Mouse (Mus musculus) midbrain, embryonic 11.5 days (tissue): Measurements from ENCODE around the gene Pex26. TPM values are rescaled to one million over a fixed set of nuclear protein-coding genes. Genes with fewer than 3 reads are reported as not detected.

ENCODE experiments used
- ATAC-seq: fragments of 200-750 bp; cut with Nextera tagmentation; 2 replicates; pipeline ENCODE4 v1.8.0; 2017; ENCODE audit warnings: moderate TSS enrichment, moderate library complexity; ENCODE audit not compliant: low FRiP score
- DNase-seq: peaks from one replicate; pipeline ENCODE4 v3.0.0; 2015; ENCODE audit warnings: low spot score; ENCODE audit errors: missing footprints
- H3K27ac ChIP-seq: fragments of 300-500 bp; sonication (generic); 2 replicates; pipeline ENCODE4 v1.5.1; 2014; ENCODE audit warnings: low read depth, low read length
- H3K27me3 ChIP-seq: fragments of 300-500 bp; sonication (generic); 2 replicates; pipeline ENCODE4 v1.6.1; 2014; ENCODE audit warnings: mild to moderate bottlenecking, low read length, moderate library complexity, mixed read lengths; ENCODE audit not compliant: control insufficient read depth, insufficient read depth
- H3K36me3 ChIP-seq: fragments of 300-500 bp; sonication (generic); 2 replicates; pipeline ENCODE4 v1.6.1; 2014; ENCODE audit warnings: mild to moderate bottlenecking, low read length, moderate library complexity, mixed read lengths; ENCODE audit not compliant: control insufficient read depth, insufficient read depth
- H3K4me1 ChIP-seq: fragments of 300-500 bp; sonication (generic); 2 replicates; pipeline ENCODE4 v1.6.1; 2014; ENCODE audit warnings: low read length; ENCODE audit not compliant: control insufficient read depth, insufficient read depth
- H3K4me2 ChIP-seq: fragments of 300-500 bp; sonication (generic); 2 replicates; pipeline ENCODE4 v1.6.1; 2014; ENCODE audit warnings: mild to moderate bottlenecking, moderate library complexity
- H3K4me3 ChIP-seq: fragments of 300-500 bp; sonication (generic); 2 replicates; pipeline ENCODE4 v1.5.1; 2014; ENCODE audit warnings: low read depth, low read length
- H3K9ac ChIP-seq: fragments of 300-500 bp; sonication (generic); 2 replicates; pipeline ENCODE4 v1.6.1; 2014; ENCODE audit warnings: low read length
- H3K9me3 ChIP-seq: fragments of 300-500 bp; sonication (generic); 2 replicates; pipeline ENCODE4 v1.6.1; 2016; ENCODE audit warnings: low read length; ENCODE audit not compliant: control insufficient read depth
- WGBS: fragments of 180-500 bp; shearing (Covaris S2); extraction: QIAGEN DNeasy Blood & Tissue Kit; methylation state at CpG from one replicate; pipeline ENCODE4 v1.1.7; 2014; 5-methylcytosine and 5-hydroxymethylcytosine counted together
- polyA plus RNA-seq: library from polyadenylated mRNA; unstranded; fragments of >200 nt; fragmentation: Nextera tagmentation; extraction: Ambion mirVana; gene quantifications from 2 replicates; pipeline ENCODE4 v1.2.1, GENCODE M21; 2014

Pex26 gene
- polyA plus RNA-seq, 1 experiment from 2014 or later, result 5.8 TPM

DNA sequence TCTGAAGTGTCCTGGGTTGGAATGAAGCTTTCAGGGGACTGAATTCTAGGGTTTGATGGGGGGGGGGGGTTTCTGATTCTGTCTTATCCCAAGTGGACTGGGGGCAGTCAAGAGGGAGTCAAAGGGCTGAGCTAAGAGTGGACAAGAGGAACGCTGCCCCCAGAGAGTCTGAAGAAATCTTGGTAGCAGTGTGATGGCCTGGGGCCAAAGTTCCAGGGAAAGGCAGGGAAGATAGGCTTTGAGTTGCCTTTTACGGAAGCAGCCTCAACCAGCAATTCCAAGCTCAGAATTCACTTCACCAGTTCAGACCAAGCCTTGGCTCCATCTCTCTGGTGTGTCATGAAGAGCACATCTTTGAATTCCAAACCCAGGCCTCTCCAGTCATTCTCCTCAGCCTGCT is 27.4 kb upstream of the Pex26 start:
- Histone ChIP-seq H3K27me3 (no peaks in the 10 kb centered on the region), H3K4me1 (no peaks in the 10 kb centered on the region), H3K9ac (no peak overlapping the region), H3K4me2 (no peak overlapping the region), H3K27ac (no peak overlapping the region), H3K36me3 (no peaks in the 10 kb centered on the region), H3K4me3 (no peak overlapping the region), H3K9me3 (no peaks in the 10 kb centered on the region)
- WGBS, result 94% methylated on average over 2 of the region's 2 CpGs
- ATAC-seq, result no peak
- DNase-seq, result no peak

GRCm38 (mm10) chr6:121159616-121160015 is 23.9 kb upstream of the Pex26 start:
- Histone ChIP-seq H3K27me3 (no peaks in the 10 kb centered on the region), H3K9ac (no peak overlapping the region), H3K27ac (no peak overlapping the region), H3K4me2 (no peak overlapping the region), H3K4me3 (no peak overlapping the region), H3K36me3 (no peaks in the 10 kb centered on the region), H3K4me1 (no peaks in the 10 kb centered on the region), H3K9me3 (no peaks in the 10 kb centered on the region)
- no peak for DNase-seq
- ATAC-seq, result no peak
- WGBS, result 96% methylated on average over 5 of the region's 5 CpGs

- no peak overlapping the region for H3K9ac ChIP-seq
- H3K27me3 ChIP-seq, result no peaks in the 10 kb centered on the region
- H3K4me2 ChIP-seq, result no peak overlapping the region
- no peaks in the 10 kb centered on the region for H3K36me3 ChIP-seq
- no peak for ATAC-seq
- H3K4me1 ChIP-seq, result no peaks in the 10 kb centered on the region
- H3K27ac ChIP-seq, result no peak overlapping the region
- no peaks in the 10 kb centered on the region for H3K9me3 ChIP-seq
- H3K4me3 ChIP-seq, result no peak overlapping the region
- WGBS, result 73% methylated on average over 6 of the region's 6 CpGs
- DNase-seq, result no peak
Observed at GRCm38 (mm10) chr6:121160126-121160525, 23.3 kb upstream of the Pex26 start.

- WGBS, result 93% methylated on average over 12 of the region's 12 CpGs
- Histone ChIP-seq H3K4me3 (no peak overlapping the region), H3K4me1 (no peaks in the 10 kb centered on the region)
Observed at GRCm38 (mm10) chr6:121162616-121163015, 20.9 kb upstream of the Pex26 start.

GRCm38 (mm10) chr6:121166098-121166552 is 17.3 kb upstream of the Pex26 start:
- Histone ChIP-seq H3K36me3 (no peaks in the 10 kb centered on the region), H3K9me3 (no peaks in the 10 kb centered on the region), H3K4me2 (no peak overlapping the region), H3K9ac (no peak overlapping the region), H3K27me3 (no peaks in the 10 kb centered on the region), H3K4me1 (no peaks in the 10 kb centered on the region), H3K4me3 (no peak overlapping the region), H3K27ac (no peak overlapping the region)
- ATAC-seq, result peak; percentile 72
- WGBS, result 60% methylated on average over 10 of the region's 10 CpGs
- no peak for DNase-seq

More at GRCm38 (mm10) chr6:121162616-121163015, 20.9 kb upstream of the Pex26 start:
- Histone ChIP-seq H3K9me3 (no peaks in the 10 kb centered on the region), H3K36me3 (no peaks in the 10 kb centered on the region), H3K9ac (no peak overlapping the region), H3K27ac (no peak overlapping the region), H3K4me2 (no peak overlapping the region), H3K27me3 (no peaks in the 10 kb centered on the region)
- ATAC-seq, result no peak
- DNase-seq, result no peak

- DNase-seq (no peak), ATAC-seq (no peak)
- H3K27me3 ChIP-seq, result no peaks in the 10 kb centered on the region
- 79% methylated on average over 7 of the region's 7 CpGs for WGBS
- no peaks in the 10 kb centered on the region for H3K9me3 ChIP-seq
- H3K9ac ChIP-seq, result no peak overlapping the region
- no peak overlapping the region for H3K4me3 ChIP-seq
- no peak overlapping the region for H3K27ac ChIP-seq
- no peak overlapping the region for H3K4me2 ChIP-seq
- no peaks in the 10 kb centered on the region for H3K4me1 ChIP-seq
- no peaks in the 10 kb centered on the region for H3K36me3 ChIP-seq
Observed at GRCm38 (mm10) chr6:121167381-121167975, 16.0 kb upstream of the Pex26 start.

GRCm38 (mm10) chr6:121171102-121171501 is 12.4 kb upstream of the Pex26 start:
- Histone ChIP-seq H3K27ac (no peak overlapping the region), H3K4me2 (no peak overlapping the region), H3K9ac (no peak overlapping the region), H3K4me3 (no peak overlapping the region), H3K9me3 (no peaks in the 10 kb centered on the region), H3K4me1 (no peaks in the 10 kb centered on the region), H3K36me3 (no peaks in the 10 kb centered on the region), H3K27me3 (no peaks in the 10 kb centered on the region)
- 87% methylated on average over 6 of the region's 6 CpGs for WGBS
- DNase-seq (no peak), ATAC-seq (no peak)

DNA sequence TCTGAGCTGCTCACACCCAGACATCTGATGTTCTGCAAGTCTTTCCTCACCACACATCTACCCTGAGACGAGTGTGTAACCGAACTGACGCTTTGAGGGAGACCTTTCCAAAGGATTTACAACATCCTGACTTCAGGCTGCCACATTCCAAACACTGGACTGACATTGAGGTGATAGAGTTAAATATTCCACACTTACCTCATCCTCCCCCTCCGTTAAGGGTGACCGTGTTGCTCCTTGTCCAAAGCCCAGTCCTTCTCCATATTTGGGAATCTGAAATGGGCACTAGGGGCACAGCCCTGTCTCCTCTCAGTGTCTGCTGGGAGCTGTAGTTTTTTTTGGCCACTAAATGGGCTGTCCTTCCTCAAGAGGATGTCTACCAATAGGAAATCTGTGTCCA is 10.0 kb upstream of the Pex26 start:
- Histone ChIP-seq H3K36me3 (no peaks in the 10 kb centered on the region), H3K27me3 (no peaks in the 10 kb centered on the region), H3K9ac (no peak overlapping the region), H3K27ac (no peak overlapping the region), H3K4me3 (no peak overlapping the region), H3K4me2 (no peak overlapping the region), H3K9me3 (no peaks in the 10 kb centered on the region), H3K4me1 (0 out of 2 replicates have a peak, but pooled peaks cover 3% of the 10 kb centered on the region)
- 82% methylated on average over 5 of the region's 5 CpGs for WGBS
- DNase-seq (no peak), ATAC-seq (no peak)

DNA sequence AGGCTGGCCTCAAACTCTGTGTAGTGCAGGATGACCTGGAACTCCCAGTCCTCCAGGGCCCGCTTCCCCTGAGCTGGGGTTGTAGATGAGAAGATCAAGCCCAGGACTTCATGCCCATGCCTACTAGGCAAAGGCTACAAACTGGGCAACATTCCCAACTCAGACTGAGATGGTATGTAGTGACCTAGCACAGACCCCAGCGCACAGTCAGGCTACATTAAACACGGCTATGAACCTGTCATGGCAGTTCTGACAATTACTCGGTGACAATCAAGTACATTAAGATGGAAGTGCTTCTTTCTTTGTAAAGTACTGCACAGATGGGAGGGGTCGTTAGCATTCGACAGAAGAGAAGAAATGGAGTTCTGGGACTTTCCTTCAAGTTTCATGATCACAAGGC is 8.7 kb upstream of the Pex26 start:
- no peaks in the 10 kb centered on the region for H3K27me3 ChIP-seq
- no peak overlapping the region for H3K4me3 ChIP-seq
- H3K4me1 ChIP-seq, result 0 out of 2 replicates have a peak, but pooled peaks cover 3% of the 10 kb centered on the region
- ATAC-seq, result no peak
- no peak overlapping the region for H3K4me2 ChIP-seq
- DNase-seq, result no peak
- no peaks in the 10 kb centered on the region for H3K36me3 ChIP-seq
- no peaks in the 10 kb centered on the region for H3K9me3 ChIP-seq
- H3K9ac ChIP-seq, result no peak overlapping the region
- 91% methylated on average over 6 of the region's 6 CpGs for WGBS
- no peak overlapping the region for H3K27ac ChIP-seq
